Mouse (Mus musculus): ENCODE data around the gene Sbk3. TPM values are rescaled to one million over a fixed set of nuclear protein-coding genes. Genes with fewer than 3 reads are reported as not detected.

The Sbk3 gene
- total RNA-seq, 2 experiments from 2014 or later, result 0.58 to 0.91 TPM

DNA sequence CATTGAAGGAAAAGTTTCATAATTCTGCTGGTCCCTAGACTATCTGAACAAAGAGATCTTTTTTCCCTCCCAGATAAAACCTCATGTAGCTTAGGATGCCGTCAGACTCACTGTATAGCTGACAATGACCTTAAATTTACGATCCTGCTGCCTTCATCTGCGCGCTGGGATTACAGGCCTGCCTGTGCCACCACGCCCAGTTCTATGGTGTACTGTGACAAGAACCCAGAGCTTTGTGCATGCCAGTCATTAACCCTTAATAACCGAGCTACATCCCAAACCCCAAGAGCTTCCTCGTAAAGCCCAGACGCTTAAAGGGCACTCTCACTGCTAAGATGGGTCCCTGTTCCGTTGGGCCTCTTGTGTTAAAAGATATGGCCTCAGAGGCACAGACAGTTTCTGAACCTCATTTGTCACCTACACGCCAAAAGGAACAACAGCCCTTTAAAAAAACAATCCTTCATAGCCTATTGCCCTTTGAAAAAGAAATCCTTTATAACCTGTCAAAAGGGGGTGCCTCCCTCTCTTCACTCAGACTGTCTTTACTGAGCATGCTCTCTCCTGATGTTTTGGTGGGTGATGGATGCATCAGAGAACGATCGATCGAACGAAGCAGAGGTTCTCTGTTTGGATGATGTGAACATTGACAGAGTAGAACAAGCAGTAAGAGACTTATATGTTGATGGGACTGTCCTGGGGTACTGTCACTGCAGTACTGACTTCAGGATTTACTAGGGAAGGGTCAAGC lies 55.1 kb downstream of the Sbk3 start:
- peak in 1 of 2 experiments; percentile 46 for DNase-seq (ENCODE audit: low spot score in 2 of 2)

Other genes starting within 250 kb of the Sbk3 start
- gene Tmem150b, start 245.9 kb downstream of the Sbk3 start, total RNA-seq (2021), result not detected
- gene Kmt5c, start 231.1 kb downstream of the Sbk3 start, total RNA-seq (2021), result 10 to 100 TPM; 19.0 to 25.2 TPM
- gene Cox6b2, start 218.1 kb downstream of the Sbk3 start, total RNA-seq (2021), result 1 to 10 TPM; 5.0 to 8.8 TPM
- not detected for gene Fam71e2, start 199.9 kb downstream of the Sbk3 start, total RNA-seq (2021)
- gene Il11, start 188.3 kb downstream of the Sbk3 start, total RNA-seq (2021), result under 1 TPM; 0.28 to 0.30 TPM
- not detected for gene Tmem190, start 188.2 kb downstream of the Sbk3 start, total RNA-seq (2021)
- 1 to 10 TPM; 2.0 to 3.1 TPM for gene Tmem238, start 181.5 kb downstream of the Sbk3 start, total RNA-seq (2021)
- gene Rpl28, start 178.3 kb downstream of the Sbk3 start, total RNA-seq (2021), result 100 to 1,000 TPM; 439 to 453 TPM
- gene Ube2s, start 158.6 kb downstream of the Sbk3 start, total RNA-seq (2021), result 100 to 1,000 TPM; 101 to 108 TPM
- gene Shisa7, start 126.5 kb downstream of the Sbk3 start, total RNA-seq (2021), result 100 to 1,000 TPM; 102 to 115 TPM
- 1 to 10 TPM; 4.5 to 5.9 TPM for gene Isoc2b, start 100.9 kb downstream of the Sbk3 start, total RNA-seq (2021)
- 10 to 100 TPM; 14.2 to 14.8 TPM for gene Isoc2a, start 94.0 kb downstream of the Sbk3 start, total RNA-seq (2021)
- gene Gm36210, start 64.7 kb downstream of the Sbk3 start, total RNA-seq (2021), result under 1 TPM in 1 of 2 experiments, not detected in 1; 0.46 TPM
- gene Zfp628, start 56.0 kb downstream of the Sbk3 start, total RNA-seq (2021), result 10 to 100 TPM; 14.7 to 15.9 TPM
- 100 to 1,000 TPM; 104 TPM for gene Nat14, start 49.1 kb downstream of the Sbk3 start, total RNA-seq (2021)
- gene Ssc5d, start 45.4 kb downstream of the Sbk3 start, total RNA-seq (2021), result 1 to 10 TPM; 2.6 to 3.3 TPM
- gene Sbk2, start 6.8 kb downstream of the Sbk3 start, total RNA-seq (2021), result under 1 TPM; 0.26 to 0.45 TPM
- 10 to 100 TPM; 25.1 to 27.8 TPM for gene Zfp579, start 25.0 kb upstream of the Sbk3 start, total RNA-seq (2021)
- gene Zfp524, start 43.2 kb upstream of the Sbk3 start, total RNA-seq (2021), result 1 to 10 TPM; 7.4 to 7.8 TPM
- gene Fiz1, start 43.5 kb upstream of the Sbk3 start, total RNA-seq (2021), result 10 to 100 TPM; 23.3 to 25.7 TPM
- gene Gm44973, start 44.3 kb upstream of the Sbk3 start, total RNA-seq (2021), result not detected
- 10 to 100 TPM; 34.9 to 35.5 TPM for gene Zfp865, start 49.2 kb upstream of the Sbk3 start, total RNA-seq (2021)
- gene Ccdc106, start 49.4 kb upstream of the Sbk3 start, total RNA-seq (2021), result 10 to 100 TPM; 57.3 to 59.7 TPM
- gene 4632433K11Rik, start 63.0 kb upstream of the Sbk3 start, total RNA-seq (2021), result not detected
- 1 to 10 TPM; 4.4 to 4.8 TPM for gene Zfp784, start 67.3 kb upstream of the Sbk3 start, total RNA-seq (2021)
- gene Zfp580, start 80.4 kb upstream of the Sbk3 start, total RNA-seq (2021), result 10 to 100 TPM; 27.8 to 31.0 TPM
- gene U2af2, start 91.0 kb upstream of the Sbk3 start, total RNA-seq (2021), result 100 to 1,000 TPM; 176 to 181 TPM
- 100 to 1,000 TPM; 482 to 504 TPM for gene Epn1, start 109.1 kb upstream of the Sbk3 start, total RNA-seq (2021)
- gene Rfpl4, start 145.8 kb upstream of the Sbk3 start, total RNA-seq (2021), result not detected
- gene Rasl2-9, start 154.8 kb upstream of the Sbk3 start, total RNA-seq (2021), result under 1 TPM; 0.49 to 0.68 TPM
- gene Vmn1r55, start 178.5 kb upstream of the Sbk3 start, total RNA-seq (2021), result not detected
- gene Vmn1r56, start 225.6 kb upstream of the Sbk3 start, total RNA-seq (2021), result not detected
- not detected for gene Vmn1r57, start 247.3 kb upstream of the Sbk3 start, total RNA-seq (2021)